Mouse (Mus musculus) ES-Bruce4 (cell line): Measurements from ENCODE around the gene Cd4. TPM values are rescaled to one million over a fixed set of nuclear protein-coding genes. Genes with fewer than 3 reads are reported as not detected.

Experiments used
- H3K27ac ChIP-seq: 2 replicates; pipeline ENCODE4 v1.5.1; 2012; ENCODE audit warnings: low read length, inconsistent platforms; ENCODE audit not compliant: insufficient read depth
- H3K27me3 ChIP-seq: 2 replicates; pipeline ENCODE4 v1.6.1; 2012; ENCODE audit warnings: mild to moderate bottlenecking, low read length, inconsistent platforms; ENCODE audit not compliant: control insufficient read depth, poor library complexity, insufficient read depth, severe bottlenecking
- H3K36me3 ChIP-seq: 2 replicates; pipeline ENCODE4 v1.6.1; 2012; ENCODE audit warnings: inconsistent platforms, mild to moderate bottlenecking, low read length, moderate library complexity; ENCODE audit not compliant: control insufficient read depth, poor library complexity, insufficient read depth, severe bottlenecking
- H3K4me1 ChIP-seq: one replicate; pipeline ENCODE4 v1.8.1; 2011; ENCODE audit warnings: low read length; ENCODE audit not compliant: control insufficient read depth, insufficient read depth
- H3K4me3 ChIP-seq: 2 replicates; pipeline ENCODE4 v1.5.1; 2011; ENCODE audit warnings: low read depth, mild to moderate bottlenecking, low read length
- H3K9ac ChIP-seq: 2 replicates; pipeline ENCODE4 v1.6.1; 2012; ENCODE audit warnings: low read depth, mild to moderate bottlenecking, inconsistent platforms; ENCODE audit not compliant: poor library complexity, severe bottlenecking
- H3K9me3 ChIP-seq: replicated peaks from 2 replicates; pipeline ENCODE4 v1.6.1; 2012; ENCODE audit warnings: mild to moderate bottlenecking, low read length, inconsistent platforms; ENCODE audit not compliant: control insufficient read depth, poor library complexity, insufficient read depth, severe bottlenecking
- CTCF ChIP-seq: IDR thresholded peaks from one replicate; pipeline ENCODE4 v1.8.1; 2011; ENCODE audit warnings: low read depth, low read length
- EP300 ChIP-seq: IDR thresholded peaks from 2 replicates; pipeline ENCODE4 v1.6.1; 2011; ENCODE audit warnings: low read depth, low read length; ENCODE audit not compliant: insufficient read depth
- POLR2A ChIP-seq: IDR thresholded peaks from one replicate; pipeline ENCODE4 v1.8.1; 2011; ENCODE audit warnings: low read length; ENCODE audit not compliant: insufficient read depth
- polyA plus RNA-seq: library from polyadenylated mRNA; stranded (reverse); fragments of >200 nt; gene quantifications from 2 replicates; pipeline ENCODE4 v1.2.4, GENCODE M21; 2011; ENCODE audit warnings: low read depth; ENCODE audit not compliant: missing spikeins, insufficient read depth, insufficient read length

Gene Cd4
- polyA plus RNA-seq, 1 experiment: not detected

DNA sequence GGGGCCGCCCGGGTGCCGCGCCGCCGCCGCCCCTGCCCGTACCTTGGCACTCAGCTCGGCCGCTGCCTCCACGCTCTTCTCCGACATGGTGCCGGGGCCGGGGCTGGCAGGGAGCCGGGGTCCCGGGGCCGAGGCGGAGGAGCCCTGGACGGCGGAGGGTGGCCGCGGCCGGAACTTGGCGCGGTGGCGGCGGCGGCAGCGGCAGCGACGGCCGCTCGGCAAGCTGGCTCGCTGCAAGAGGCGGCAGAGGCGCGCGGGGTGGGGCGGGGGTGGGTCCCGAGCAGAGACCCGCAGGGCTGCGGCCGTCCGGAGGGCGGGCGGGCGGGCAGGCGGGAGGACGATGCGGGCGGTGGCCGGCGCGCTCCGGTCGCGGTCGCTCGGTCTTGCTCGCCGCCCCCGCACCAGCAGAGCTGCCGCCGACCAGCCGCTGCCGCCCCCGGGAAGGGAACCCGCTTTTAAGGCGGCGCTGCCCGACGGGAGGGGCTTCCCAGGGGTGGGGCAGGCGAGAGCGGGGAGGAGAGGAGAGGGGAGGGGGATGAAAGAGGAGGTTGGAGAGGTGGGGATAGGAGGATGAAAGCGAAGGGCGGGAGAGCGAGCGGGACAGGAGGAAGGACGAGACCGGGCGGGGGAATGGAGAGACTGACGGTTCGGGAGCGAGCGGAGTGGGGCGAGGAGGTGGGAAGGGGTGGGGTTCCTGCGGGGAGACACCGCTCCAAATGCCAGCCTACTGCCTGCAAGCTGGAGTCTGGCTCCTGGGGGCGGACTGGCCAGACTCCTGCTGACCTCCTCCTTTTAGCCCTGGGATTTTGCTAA lies 29.7 kb upstream of the Cd4 start:
- peaks cover 3% of the 10 kb centered on the region for H3K4me1 ChIP-seq
- no peaks in the 10 kb centered on the region for H3K27me3 ChIP-seq
- TF ChIP-seq POLR2A (no peak), EP300 (0 out of 2 replicates have a peak, but pooled peaks have one; percentile 19)
- 0 out of 2 replicates have a peak, but pooled peaks cover 6% of the 10 kb centered on the region for H3K36me3 ChIP-seq
- H3K4me3 ChIP-seq: peak overlapping the region; percentile 62
- H3K27ac ChIP-seq: peak overlapping the region; percentile 37
- H3K9me3 ChIP-seq: no peaks in the 10 kb centered on the region
- peak overlapping the region; percentile 99 for H3K9ac ChIP-seq

DNA sequence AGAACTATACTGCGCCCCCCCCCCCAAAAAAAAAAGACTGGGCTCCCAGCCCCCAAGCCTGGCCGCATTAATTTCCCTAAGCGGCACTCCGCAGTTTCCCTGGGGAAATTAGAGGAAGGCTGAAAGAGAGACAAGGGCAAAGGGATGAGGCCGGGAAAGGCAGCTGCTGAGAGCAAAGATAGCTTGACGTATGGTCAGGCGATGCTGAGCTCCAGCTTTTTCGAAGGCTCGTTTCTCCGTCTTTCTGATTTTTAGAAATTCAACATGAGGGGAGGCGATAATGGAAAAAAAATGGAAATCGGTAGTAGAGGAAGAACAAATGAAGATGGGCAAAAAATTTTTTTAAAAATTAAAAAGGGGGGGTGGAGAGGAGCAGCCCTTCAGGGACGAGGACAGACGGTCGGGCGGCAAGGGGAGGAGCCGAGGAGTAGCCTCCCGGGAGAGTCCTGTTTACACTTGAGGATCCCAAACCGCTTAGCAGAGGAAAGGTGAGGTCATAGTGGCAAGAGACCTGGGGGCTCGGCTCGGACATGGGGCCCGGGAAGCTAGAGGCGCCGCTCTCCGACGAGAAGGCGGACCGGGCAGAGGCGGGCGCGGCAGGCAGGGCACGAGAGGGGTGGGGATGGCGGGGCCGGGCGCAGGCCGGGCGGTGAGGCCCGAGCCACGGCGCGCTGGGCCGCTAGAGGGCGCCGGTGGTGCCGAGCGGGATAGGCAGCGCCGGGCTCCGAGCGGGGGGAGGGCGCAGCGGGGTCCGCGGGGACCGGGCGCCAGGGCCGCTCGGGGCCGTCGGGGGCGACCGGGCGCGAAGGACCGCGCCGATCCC lies 28.9 kb upstream of the Cd4 start:
- Histone ChIP-seq H3K4me1 (peaks cover 3% of the 10 kb centered on the region), H3K27ac (peak overlapping the region; percentile 17; the same call in 1 of the 2 replicates), H3K9ac (peak overlapping the region; percentile 99), H3K36me3 (0 out of 2 replicates have a peak, but pooled peaks cover 6% of the 10 kb centered on the region), H3K4me3 (peak overlapping the region; percentile 91), H3K9me3 (no peaks in the 10 kb centered on the region), H3K27me3 (no peaks in the 10 kb centered on the region)
- TF ChIP-seq CTCF (peak; percentile 53), POLR2A (no peak)

DNA sequence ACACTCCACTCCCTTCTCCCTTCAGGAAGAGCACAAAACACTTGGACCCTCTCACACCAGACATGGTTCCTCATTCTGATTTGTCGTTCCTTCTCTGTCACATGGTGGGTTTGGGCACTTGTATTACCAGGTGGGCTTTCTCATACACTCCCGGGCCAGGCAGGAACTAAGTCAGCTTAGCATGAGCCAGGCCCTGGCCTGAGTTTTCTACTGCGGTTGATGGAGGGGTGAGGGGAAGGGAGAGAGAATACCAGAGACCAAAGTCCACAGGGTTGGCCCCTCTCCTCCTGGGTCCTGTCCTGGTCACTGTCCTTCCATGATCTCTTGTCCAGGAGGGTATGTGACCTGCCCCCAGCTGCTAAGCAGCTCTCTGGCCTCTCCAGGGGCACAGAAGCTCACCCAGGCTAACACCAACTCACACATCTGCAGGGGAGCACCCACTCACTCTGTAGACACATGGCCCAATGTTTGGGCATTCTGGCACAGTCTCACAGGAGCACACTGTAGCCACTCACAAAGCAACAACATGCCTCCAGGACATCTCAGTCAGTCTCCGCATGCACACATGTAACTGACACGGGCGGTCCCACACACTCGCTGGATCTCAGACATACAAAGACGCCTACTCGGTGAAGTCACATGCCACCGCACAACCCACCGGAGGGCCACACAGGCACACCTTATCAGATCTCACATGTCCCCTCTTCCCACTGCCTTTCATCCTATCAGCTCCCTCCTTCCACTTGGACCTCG lies 28.1 kb upstream of the Cd4 start:
- H3K4me1 ChIP-seq: peaks cover 3% of the 10 kb centered on the region
- no peaks in the 10 kb centered on the region for H3K9me3 ChIP-seq
- H3K27me3 ChIP-seq: no peaks in the 10 kb centered on the region
- TF ChIP-seq EP300: no peak
- no peak overlapping the region for H3K27ac ChIP-seq
- 0 out of 2 replicates have a peak, but pooled peaks cover 6% of the 10 kb centered on the region for H3K36me3 ChIP-seq
- H3K9ac ChIP-seq: peak overlapping the region; percentile 99
- peak overlapping the region; percentile 91 for H3K4me3 ChIP-seq

DNA sequence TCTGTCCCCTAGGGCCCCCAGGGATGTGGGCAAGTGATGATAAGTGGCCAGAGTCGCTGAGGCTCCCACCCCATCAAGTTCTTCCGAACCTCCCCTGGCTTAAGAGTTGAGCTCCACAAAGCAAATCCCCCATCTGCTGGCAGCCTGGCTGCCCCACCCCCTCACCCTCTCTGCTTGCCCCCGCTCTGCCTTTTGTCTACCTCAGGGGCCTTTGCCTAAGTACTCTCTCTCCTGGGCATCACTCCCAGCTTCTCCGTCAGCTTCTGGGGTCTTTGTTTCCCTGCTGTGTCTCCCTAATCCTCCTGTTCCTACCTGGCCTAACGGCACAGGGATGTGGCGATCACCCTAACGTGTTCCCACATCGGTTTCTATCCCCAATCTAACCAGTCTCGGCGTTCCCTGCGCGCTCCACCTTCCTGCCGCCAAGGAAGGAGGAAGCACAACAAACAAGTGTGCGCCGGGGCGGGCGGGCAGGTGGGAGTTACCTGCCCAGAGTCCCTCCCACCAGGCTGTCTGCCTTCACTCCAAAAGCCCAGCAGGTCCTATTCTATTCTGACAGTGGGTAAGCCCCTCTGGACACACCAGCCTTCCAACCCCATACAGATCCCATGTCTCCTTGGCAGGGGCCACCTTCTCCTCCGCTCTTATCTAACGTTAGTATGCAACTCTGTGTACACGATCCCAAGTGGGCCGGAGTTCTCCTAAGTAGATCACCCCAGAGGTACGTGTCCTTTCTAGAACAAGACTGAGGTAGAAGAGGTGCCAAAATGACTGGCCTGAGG lies 27.3 kb upstream of the Cd4 start:
- H3K9me3 ChIP-seq: no peaks in the 10 kb centered on the region
- peaks cover 3% of the 10 kb centered on the region for H3K4me1 ChIP-seq
- 0 out of 2 replicates have a peak, but pooled peaks cover 6% of the 10 kb centered on the region for H3K36me3 ChIP-seq
- H3K9ac ChIP-seq: peak overlapping the region; percentile 99
- TF ChIP-seq EP300: 0 out of 2 replicates have a peak, but pooled peaks have one; percentile 4
- no peak for TF ChIP-seq POLR2A
- peak overlapping the region; percentile 38; the same call in 1 of the 2 replicates for H3K27ac ChIP-seq
- peak overlapping the region; percentile 91 for H3K4me3 ChIP-seq
- H3K27me3 ChIP-seq: no peaks in the 10 kb centered on the region

- peak overlapping the region; percentile 29; the same call in 1 of the 2 replicates for H3K9ac ChIP-seq
- no peaks in the 10 kb centered on the region for H3K9me3 ChIP-seq
- TF ChIP-seq EP300 (no peak), CTCF (no peak), POLR2A (no peak)
- H3K27ac ChIP-seq: no peak overlapping the region
- H3K4me3 ChIP-seq: no peak overlapping the region
- H3K4me1 ChIP-seq: peaks cover 3% of the 10 kb centered on the region
- H3K27me3 ChIP-seq: no peaks in the 10 kb centered on the region
- H3K36me3 ChIP-seq: 0 out of 2 replicates have a peak, but pooled peaks cover 6% of the 10 kb centered on the region
These were observed 26.5 kb upstream of the Cd4 start for GRCm38 (mm10) chr6:124914511-124914910.
